Mouse (Mus musculus): ENCODE measurements around the gene Fam83c.

DNA sequence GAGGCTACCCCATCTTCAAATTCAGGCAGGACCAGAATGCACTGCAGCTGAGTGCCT is 15.4 kb downstream of the Fam83c start, which contains the start of gene BC029722:
- TF ChIP-seq CTCF (IDR thresholded peaks at IDR 0.05; ENCODE audit: low read depth, low read length) = no peak
- TF ChIP-seq POLR2A (IDR thresholded peaks at IDR 0.05; ENCODE audit: extremely low read depth, insufficient read depth, low read length) = no peak

Data from liver, adult 2 months (tissue).